Mouse (Mus musculus): ENCODE results near the gene She.
A peak's percentile ranks its signal among the peaks of the same experiment; 100 is the strongest.
"Not testable (repeated sequence)": the region's sequence is repeated elsewhere in the genome, so short reads cannot be mapped to it uniquely, and the experiment has no call there.

Gene She

GRCm38 (mm10) chr3:89818605-89819004 lies 12.6 kb upstream of the She start:
- no peak for DNase-seq

DNA sequence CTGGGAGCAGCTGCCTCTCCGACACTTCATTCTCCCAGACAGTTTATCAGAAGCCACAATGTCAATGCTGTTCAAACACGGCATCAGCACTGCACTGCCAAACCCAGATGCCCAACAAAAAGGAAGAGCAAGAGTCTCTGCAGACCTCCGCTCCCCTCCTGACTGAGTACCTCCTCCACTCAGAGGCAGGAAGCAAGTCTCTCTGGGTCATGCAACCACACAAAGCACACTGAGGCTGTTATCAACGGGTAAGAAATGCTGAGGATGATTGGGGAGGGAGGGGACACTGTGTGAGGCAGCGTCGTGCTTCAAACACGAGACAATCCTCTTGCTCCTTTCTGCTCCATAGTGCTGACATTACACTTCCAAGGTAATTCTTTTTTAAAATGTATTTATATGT lies 11.3 kb upstream of the She start:
- no peak for DNase-seq

DNA sequence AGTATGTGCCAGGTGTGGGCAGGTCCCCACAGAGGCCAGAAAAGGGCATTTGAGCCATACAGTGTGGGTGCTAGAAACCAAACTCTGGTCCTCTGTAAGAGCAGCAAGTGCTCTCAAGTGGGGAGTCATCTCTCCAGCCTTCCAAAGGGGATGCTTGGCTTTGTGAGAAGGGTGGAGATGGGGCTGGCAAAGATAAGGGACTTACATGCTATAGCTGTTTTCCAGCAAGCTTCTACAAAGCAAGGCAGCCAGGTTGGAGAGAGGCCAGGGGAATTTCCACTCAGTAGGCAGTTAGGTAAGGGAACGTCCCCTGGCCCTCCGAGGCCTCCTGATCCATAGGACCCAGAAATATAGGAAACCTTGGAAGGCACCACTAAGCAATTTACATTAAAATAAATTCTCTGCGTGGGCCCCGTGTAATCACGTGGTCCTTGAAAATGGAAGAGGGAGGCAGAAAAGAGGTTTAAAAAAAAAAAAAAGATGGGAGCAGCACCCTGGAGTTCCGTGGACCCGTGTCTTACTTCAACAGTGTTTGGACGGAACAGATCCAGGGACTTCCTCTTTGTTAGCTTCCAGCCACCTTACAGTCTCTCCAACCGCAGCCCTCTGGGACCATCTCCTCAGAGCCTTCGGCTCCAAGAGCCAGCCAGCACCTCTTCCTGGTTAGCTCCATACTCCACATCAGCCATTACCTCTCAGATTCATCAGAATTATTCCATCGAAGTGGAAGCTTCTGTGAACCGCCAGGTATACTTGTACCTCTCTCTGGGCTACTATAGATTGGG lies 10.7 kb upstream of the She start:
- DNase-seq: no peak

- DNase-seq: no peak
Measured at GRCm38 (mm10) chr3:89821096-89821513, 10.1 kb upstream of the She start.

GRCm38 (mm10) chr3:89821548-89822480 lies 9.4 kb upstream of the She start:
- DNase-seq: no peak

GRCm38 (mm10) chr3:89823594-89823993 lies 7.6 kb upstream of the She start:
- DNase-seq: no peak

GRCm38 (mm10) chr3:89826295-89826694 lies 4.9 kb upstream of the She start:
- no peak for DNase-seq

- no peak for DNase-seq
Measured at GRCm38 (mm10) chr3:89835362-89835761, 4.2 kb downstream of the She start.

DNA sequence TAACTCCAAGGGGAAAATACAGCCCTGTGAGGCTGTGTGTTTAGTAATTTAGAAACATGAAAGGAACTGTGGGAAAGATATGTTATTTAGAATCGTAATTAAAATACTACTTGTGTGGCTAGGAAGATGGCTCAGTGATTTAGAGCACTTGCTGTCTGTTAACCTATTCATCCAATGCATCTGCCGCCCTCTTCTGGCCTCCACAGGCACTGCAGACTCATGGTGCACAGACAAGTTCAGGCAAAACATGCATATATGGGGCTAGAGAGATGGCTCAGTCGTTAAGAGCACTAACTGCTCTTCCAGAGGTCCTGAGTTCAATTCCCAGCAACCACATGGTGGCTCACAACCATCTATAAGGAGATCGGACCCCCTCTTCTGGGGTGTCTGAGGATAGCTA lies 11.1 kb downstream of the She start:
- DNase-seq: no peak

GRCm38 (mm10) chr3:89843148-89843547 lies 12.0 kb downstream of the She start:
- no peak for DNase-seq

GRCm38 (mm10) chr3:89845814-89846213 lies 14.6 kb downstream of the She start:
- DNase-seq: no peak

- DNase-seq: no peak
Measured at GRCm38 (mm10) chr3:89847126-89847525, 16.0 kb downstream of the She start.

- no peak for DNase-seq
Measured at GRCm38 (mm10) chr3:89847596-89847995, 16.4 kb downstream of the She start.

GRCm38 (mm10) chr3:89848083-89848482 lies 16.9 kb downstream of the She start:
- no peak for DNase-seq

DNA sequence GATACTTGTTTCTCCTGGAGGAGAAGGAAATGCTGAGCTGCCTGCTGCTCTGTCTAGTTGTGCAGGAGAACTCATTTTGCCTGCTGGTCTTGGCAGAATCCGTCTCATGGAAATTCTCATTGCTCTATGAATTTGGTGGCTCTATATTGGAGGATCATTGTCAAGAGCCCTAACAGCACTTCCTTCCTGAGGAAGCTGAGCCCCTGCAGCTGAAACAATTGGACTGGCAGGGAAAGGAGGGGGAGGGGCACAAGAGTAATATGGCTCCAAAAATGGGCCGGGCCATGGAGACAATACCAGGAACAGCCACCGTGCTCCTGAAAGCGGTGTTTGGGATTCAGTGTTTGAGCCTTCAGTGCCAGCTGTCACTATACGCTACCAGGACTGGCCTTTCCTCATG lies 22.6 kb downstream of the She start:
- no peak for DNase-seq

- no peak for DNase-seq
Measured at GRCm38 (mm10) chr3:89857353-89857752, 26.2 kb downstream of the She start.

GRCm38 (mm10) chr3:89858123-89858522 lies 27.0 kb downstream of the She start:
- peak; percentile 28 for DNase-seq

GRCm38 (mm10) chr3:89858888-89859287 lies 27.7 kb downstream of the She start:
- no peak for DNase-seq

DNA sequence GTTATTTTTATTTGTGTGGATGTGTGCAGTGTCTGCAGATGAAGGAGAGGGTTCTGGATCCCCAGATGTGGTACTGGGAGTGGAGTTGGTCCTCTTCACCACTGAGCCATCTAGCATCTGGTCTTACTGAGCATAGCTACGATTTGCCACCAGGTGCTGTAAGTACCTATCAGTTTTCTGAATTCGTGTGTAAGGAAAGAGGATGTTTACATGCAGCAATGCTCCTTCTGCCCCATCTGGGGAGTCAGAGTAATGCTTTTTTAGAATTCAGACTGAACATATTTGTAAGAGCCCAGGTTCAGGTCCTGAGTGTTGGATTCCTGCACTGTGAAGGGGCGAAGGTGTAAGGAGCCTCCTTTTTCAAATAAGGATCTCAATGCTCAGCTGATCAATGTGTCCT lies 28.8 kb downstream of the She start:
- DNase-seq: no peak

- DNase-seq: no peak
Measured at GRCm38 (mm10) chr3:89860343-89860742, 29.2 kb downstream of the She start.

GRCm38 (mm10) chr3:89861070-89861469 lies 29.9 kb downstream of the She start:
- no peak for DNase-seq

GRCm38 (mm10) chr3:89862182-89862761 lies 31.1 kb downstream of the She start:
- no peak for DNase-seq

DNA sequence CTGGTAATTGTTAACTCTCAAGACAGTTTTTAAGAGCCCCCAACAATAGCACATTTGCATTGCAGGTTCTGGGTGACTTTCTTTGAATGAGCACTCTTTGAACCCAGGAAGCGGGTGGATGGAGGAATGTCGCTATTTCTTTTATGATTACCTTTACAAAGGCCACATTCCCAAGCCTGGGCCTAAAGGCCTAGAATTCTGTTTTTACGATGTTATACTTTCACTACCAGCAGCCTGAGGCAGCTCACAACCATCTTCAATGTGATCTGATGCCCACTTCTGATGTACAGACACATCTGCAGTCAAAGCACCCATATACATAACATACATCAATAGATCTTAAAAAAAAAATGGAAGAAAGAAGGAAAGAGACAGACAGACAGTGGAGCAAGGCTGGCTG lies 32.1 kb downstream of the She start:
- DNase-seq: not testable (repeated sequence)

All from cerebellum, adult 8-10 months (tissue).